Mouse (Mus musculus): Measurements from ENCODE around the gene H2al1h.

- TF ChIP-seq CTCF (IDR thresholded peaks at IDR 0.05 in 2 of 3, conservative IDR thresholded peaks at IDR 0.05 in 1 of 3; ENCODE audit: control insufficient read depth in 1 of 3, insufficient read depth in 1 of 3, low read depth in 2 of 3, low read length in 3 of 3, poor library complexity in 1 of 3, severe bottlenecking in 1 of 3) (no peak), POLR2A (IDR thresholded peaks at IDR 0.05; ENCODE audit: control insufficient read depth in 1 of 2, insufficient read depth in 1 of 2, low read depth in 1 of 2, low read length in 2 of 2, poor library complexity in 1 of 2) (no peak), USF1 (IDR thresholded peaks at IDR 0.05; ENCODE audit: low read depth, low read length) (no peak), JUND (IDR thresholded peaks at IDR 0.05; ENCODE audit: low read depth, low read length) (no peak), ZNF384 (IDR thresholded peaks at IDR 0.05; ENCODE audit: low read depth, low read length) (no peak), KAT2A (conservative IDR thresholded peaks at IDR 0.05; ENCODE audit: low read depth, low read length) (no peak), TAL1 (IDR thresholded peaks at IDR 0.05; ENCODE audit: low read length) (no peak), ZMIZ1 (IDR thresholded peaks at IDR 0.05; ENCODE audit: low read depth, low read length) (no peak), GATA1 (IDR thresholded peaks at IDR 0.05; ENCODE audit: low read depth, low read length) (no peak), RCOR1 (IDR thresholded peaks at IDR 0.05; ENCODE audit: low read depth, low read length) (no peak)
Observed at GRCm38 (mm10) chrX:11361261-11361660, 40.0 kb downstream of the H2al1h start.

Measured in MEL (cell line).